Mouse (Mus musculus): Measurements from ENCODE around the gene Pam. TPM values are rescaled to one million over a fixed set of nuclear protein-coding genes. Genes with fewer than 3 reads are reported as not detected.

The Pam gene
- polyA plus RNA-seq, 1 experiment: not detected

- TF ChIP-seq GATA1 (IDR thresholded peaks at IDR 0.05; ENCODE audit: low read length): no peak
Observed at GRCm38 (mm10) chr1:97922395-97922794, 173.1 kb downstream of the Pam start.

- no peak for TF ChIP-seq GATA1 (IDR thresholded peaks at IDR 0.05; ENCODE audit: low read length)
Observed at GRCm38 (mm10) chr1:97921886-97922285, 173.6 kb downstream of the Pam start.

GRCm38 (mm10) chr1:97918495-97918894 lies 177.0 kb downstream of the Pam start:
- no peak for TF ChIP-seq GATA1 (IDR thresholded peaks at IDR 0.05; ENCODE audit: low read length)

- TF ChIP-seq GATA1 (IDR thresholded peaks at IDR 0.05; ENCODE audit: low read length): no peak
Observed at GRCm38 (mm10) chr1:97916971-97917234, 178.5 kb downstream of the Pam start.

GRCm38 (mm10) chr1:97916218-97916970 lies 179.1 kb downstream of the Pam start:
- TF ChIP-seq GATA1 (IDR thresholded peaks at IDR 0.05; ENCODE audit: low read length): no peak

- TF ChIP-seq GATA1 (IDR thresholded peaks at IDR 0.05; ENCODE audit: low read length): no peak
Observed at GRCm38 (mm10) chr1:97915726-97916125, 179.7 kb downstream of the Pam start.

- TF ChIP-seq GATA1 (IDR thresholded peaks at IDR 0.05; ENCODE audit: low read length): no peak
Observed at GRCm38 (mm10) chr1:97910874-97911273, 184.6 kb downstream of the Pam start.

GRCm38 (mm10) chr1:97909561-97909960 lies 185.9 kb downstream of the Pam start:
- TF ChIP-seq GATA1 (IDR thresholded peaks at IDR 0.05; ENCODE audit: low read length): no peak

- no peak for TF ChIP-seq GATA1 (IDR thresholded peaks at IDR 0.05; ENCODE audit: low read length)
Observed at GRCm38 (mm10) chr1:97908736-97909135, 186.7 kb downstream of the Pam start.

GRCm38 (mm10) chr1:97903912-97904460 lies 191.5 kb downstream of the Pam start:
- no peak for TF ChIP-seq GATA1 (IDR thresholded peaks at IDR 0.05; ENCODE audit: low read length)

- no peak for TF ChIP-seq GATA1 (IDR thresholded peaks at IDR 0.05; ENCODE audit: low read length)
Observed at GRCm38 (mm10) chr1:97902830-97903229, 192.6 kb downstream of the Pam start.

GRCm38 (mm10) chr1:97900559-97901153 lies 194.8 kb downstream of the Pam start:
- no peak for TF ChIP-seq GATA1 (IDR thresholded peaks at IDR 0.05; ENCODE audit: low read length)

GRCm38 (mm10) chr1:97887511-97887910 lies 207.9 kb downstream of the Pam start:
- TF ChIP-seq GATA1 (IDR thresholded peaks at IDR 0.05; ENCODE audit: low read length): no peak

- TF ChIP-seq GATA1 (IDR thresholded peaks at IDR 0.05; ENCODE audit: low read length): no peak
Observed at GRCm38 (mm10) chr1:97883498-97883897, 211.9 kb downstream of the Pam start.

GRCm38 (mm10) chr1:97877037-97877436 lies 218.4 kb downstream of the Pam start:
- no peak for TF ChIP-seq GATA1 (IDR thresholded peaks at IDR 0.05; ENCODE audit: low read length)

GRCm38 (mm10) chr1:97873490-97874054 lies 221.9 kb downstream of the Pam start:
- TF ChIP-seq GATA1 (IDR thresholded peaks at IDR 0.05; ENCODE audit: low read length): no peak

GRCm38 (mm10) chr1:97872493-97872892 lies 223.0 kb downstream of the Pam start:
- TF ChIP-seq GATA1 (IDR thresholded peaks at IDR 0.05; ENCODE audit: low read length): no peak

Data from G1E-ER4 (cell line).